Mouse (Mus musculus): ENCODE data around the gene Fam222a. TPM values are rescaled to one million over a fixed set of nuclear protein-coding genes. Genes with fewer than 3 reads are reported as not detected.
A peak's percentile ranks its signal among the peaks of the same experiment; 100 is the strongest.

Gene Fam222a
- total RNA-seq, 2 experiments from 2014 or later: 0.49 to 0.96 TPM

DNA sequence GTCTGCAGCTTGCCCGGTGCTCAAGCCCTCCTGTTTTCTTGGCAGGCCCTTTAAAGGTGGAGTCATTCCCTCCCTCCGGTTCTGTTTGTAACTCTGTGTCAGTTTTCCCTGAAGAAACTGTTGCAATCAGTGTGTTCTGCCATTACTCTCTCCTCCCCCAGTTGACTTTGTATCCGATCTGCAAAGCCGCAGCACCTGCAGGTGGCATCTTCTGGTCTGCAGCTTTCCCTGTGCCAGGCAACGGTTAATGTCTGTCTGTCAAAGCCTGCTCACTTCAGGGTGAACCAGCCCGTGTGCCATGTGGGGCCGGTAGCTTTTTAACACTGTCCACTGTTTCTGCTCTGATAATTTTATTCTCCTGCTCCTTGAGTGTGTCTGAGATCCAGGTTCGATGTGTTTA, 29.4 kb downstream of the Fam222a start:
- no peak for DNase-seq
- intact Hi-C loops (cut with DNase I; ENCODE audit: low total_unique reads): no loop called here

DNA sequence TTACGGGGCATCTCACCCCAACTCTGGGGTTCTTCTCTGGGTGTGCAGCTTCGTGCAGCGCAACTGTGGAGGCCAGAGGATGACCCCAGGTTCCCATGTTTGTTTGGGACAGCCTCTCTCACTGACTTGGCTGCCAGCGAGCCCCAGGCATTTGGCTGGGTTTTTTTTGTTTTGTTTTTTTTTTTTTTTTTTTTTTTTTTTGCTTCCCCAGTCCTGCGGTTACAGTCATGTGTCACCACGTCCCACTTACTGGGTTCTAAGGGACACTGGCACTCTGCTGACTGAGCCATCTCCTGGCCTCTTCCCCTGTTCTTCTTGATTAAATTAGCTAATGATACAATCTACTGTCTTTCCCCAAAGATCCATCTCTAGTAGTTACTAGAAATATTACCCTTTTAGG, 29.8 kb downstream of the Fam222a start:
- no peak for DNase-seq
- intact Hi-C loops (cut with DNase I; ENCODE audit: low total_unique reads): no loop called here

DNA sequence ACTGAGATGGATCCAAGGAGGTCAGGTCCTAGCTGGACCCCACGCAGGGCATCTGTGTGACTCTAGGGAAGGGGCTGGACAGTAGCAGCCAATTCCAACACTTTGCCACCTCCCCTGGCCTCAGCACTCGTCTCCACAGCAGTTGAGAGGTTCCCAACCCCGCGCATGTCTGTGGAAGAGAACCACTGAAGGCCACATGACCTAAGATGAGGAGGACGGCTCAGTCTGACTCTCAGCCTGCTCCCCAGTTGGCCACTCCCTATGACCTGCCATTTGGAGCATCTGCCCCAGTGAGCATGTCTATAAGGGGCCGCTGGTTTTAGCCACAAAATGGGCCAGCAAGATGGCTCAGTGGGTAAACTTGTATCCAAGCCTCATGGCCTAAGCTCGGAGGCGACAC, 34.2 kb downstream of the Fam222a start:
- DNase-seq: no peak
- intact Hi-C loops (cut with DNase I; ENCODE audit: low total_unique reads): no loop called here

DNA sequence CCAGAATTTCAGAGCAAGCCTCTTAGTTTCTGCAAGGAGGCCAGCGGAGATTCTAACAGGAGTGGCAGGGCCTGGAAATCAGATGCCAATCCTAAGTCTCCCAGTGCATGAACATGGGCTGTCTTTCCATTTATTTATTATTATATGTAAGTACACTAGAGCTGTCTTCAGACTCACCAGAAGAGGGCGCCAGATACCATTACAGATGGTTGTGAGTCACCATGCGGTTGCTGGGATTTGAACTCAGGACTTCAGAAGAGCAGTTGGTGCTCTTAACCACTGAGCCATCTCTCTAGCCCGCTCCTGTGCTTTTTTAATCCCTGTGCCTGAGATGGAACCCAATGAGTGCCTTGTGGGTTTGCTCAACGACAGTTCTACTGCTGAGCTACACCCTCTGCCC, 36.2 kb downstream of the Fam222a start:
- DNase-seq: no peak
- intact Hi-C loops (cut with DNase I; ENCODE audit: low total_unique reads): no loop called here

DNA sequence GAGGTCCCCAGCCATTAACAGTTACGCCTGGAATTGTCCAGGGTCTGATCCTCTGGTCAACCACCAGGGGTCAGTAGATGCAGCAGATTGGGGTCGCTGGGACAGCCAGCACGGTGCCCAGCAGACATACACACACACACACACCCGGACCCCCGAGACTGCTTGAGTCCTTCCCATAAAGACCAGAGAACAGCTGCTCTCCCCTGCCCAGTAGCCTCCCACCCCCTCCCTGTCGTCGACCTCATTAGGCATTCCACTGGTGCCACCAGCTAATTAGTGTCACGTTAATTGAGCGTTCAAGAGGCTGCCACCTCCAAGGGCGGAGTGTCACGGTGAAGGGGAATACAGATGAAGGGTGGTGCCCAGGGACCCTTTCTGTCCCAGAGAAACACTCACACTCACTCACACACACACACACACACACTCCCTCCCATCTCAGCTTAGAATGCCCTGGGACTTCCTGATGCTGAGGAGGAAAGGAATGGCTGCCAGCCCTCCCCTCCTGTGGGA, 37.0 kb downstream of the Fam222a start:
- DNase-seq: no peak
- intact Hi-C loops (cut with DNase I; ENCODE audit: low total_unique reads): no loop called here

DNA sequence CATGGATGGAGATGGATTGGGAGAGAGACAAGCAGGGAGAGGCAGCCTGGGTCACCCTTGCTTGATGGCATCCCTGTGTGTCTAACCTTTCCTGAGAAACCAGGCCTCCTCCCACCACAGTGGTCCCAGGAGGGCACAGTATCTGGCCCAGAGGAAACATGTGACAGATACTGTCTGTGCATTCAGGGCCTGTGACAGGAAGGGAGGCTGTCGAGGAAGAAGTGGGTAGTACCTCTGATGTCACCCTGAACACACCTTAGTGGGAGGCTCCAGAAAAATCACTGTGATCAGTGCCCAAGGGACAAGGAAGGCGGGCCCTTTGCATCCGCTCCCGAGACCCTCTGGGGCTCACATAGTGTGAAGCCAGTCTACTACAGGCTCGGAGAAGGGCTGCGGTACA, 38.2 kb downstream of the Fam222a start:
- intact Hi-C loops (cut with DNase I; ENCODE audit: low total_unique reads): no loop called here
- DNase-seq: no peak

DNA sequence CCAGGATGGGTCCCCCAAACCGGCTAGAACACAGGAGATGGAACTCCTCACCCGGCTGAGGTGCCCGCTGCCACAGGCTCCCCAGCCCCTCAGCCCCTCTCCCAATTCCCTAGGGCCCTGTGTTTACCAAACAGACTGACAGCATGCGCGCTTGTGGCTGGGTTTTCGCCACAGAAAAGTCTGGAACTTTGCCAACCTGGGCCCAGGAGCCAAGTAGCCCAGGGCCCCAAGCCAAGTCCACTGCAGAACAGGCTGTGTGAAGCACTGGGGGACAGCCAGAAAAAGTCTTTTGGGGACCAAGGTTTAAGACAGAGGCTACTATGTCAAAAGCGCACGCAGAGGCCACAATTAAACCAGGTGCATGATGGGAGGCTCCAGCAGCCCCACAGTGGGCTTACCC, 39.8 kb downstream of the Fam222a start:
- peak; percentile 58 for DNase-seq
- intact Hi-C loops (cut with DNase I; ENCODE audit: low total_unique reads): no loop called here

DNA sequence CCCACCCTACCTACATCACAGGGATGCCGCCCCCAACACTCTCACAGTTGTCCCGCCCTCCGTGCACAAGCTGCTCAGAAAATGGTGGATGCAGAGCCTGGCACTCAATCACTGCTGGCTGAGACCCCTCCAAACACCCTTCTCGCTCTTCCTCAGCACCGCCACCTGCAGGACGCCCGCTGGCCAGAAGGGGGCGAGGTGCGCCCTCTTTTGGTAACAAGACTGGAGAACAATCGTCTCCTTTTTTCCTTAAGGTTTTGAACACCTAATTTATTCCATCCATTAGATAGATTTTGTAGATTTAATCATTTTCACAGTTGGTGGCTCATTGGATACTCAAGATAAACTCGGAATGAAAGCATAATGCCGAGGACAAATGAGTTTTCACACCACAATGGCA, 40.7 kb downstream of the Fam222a start:
- peak; percentile 73 for DNase-seq
- intact Hi-C loops (cut with DNase I; ENCODE audit: low total_unique reads): no loop called here

DNA sequence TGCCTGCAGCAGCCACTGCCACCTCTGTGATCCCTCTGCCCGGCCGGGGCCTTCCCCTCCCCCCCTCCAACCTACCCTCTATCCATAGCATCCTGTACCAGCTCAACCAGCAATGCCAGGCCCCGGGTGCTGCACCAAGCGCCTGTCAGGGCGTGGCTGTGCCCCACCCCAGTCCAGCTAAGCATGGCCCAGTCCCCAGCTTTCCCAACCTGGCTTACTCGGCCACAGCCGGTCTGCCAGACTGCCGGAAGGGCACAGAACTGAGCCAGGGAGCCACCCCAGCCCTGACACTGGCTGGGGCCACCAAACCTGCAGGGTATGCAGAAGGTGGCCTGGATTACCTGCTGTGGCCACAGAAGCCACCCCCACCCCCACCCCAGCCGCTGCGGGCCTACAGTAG, 43.4 kb downstream of the Fam222a start:
- intact Hi-C loops (cut with DNase I; ENCODE audit: low total_unique reads): no loop called here

DNA sequence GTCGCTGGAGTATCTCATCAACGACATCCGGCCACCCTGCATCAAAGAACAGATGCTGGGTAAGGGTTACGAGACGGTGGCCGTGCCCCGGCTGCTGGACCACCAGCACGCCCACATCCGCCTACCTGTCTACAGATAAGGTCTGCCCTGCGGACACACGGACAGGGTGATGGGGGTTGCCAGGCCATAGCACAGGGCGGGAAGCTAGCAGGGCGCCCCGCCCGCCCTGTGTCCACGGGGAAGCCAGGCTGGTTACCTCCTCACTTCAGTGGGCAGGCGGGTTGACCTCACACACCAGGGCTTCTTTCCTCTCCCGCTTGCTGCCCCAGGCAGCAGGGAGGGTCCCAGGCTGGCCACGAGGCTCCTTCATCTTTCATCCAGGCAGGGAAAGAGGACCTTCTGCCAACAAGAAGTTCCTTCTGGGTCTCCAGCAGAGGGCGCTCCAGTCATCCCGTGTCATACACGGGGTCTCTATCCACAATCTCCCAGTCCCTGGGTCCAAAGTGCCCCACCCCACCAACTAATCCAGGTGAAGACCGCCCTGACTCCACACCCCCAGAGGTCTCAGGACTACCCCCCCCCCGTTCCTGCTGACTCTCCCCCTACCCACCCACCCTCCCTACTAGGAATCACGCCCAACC, 44.3 kb downstream of the Fam222a start:
- intact Hi-C loops (cut with DNase I; ENCODE audit: low total_unique reads): no loop called here
- peak; percentile 40 for DNase-seq

More for the DNA sequence above, 43.4 kb downstream of the Fam222a start:
- no peak for DNase-seq

DNA sequence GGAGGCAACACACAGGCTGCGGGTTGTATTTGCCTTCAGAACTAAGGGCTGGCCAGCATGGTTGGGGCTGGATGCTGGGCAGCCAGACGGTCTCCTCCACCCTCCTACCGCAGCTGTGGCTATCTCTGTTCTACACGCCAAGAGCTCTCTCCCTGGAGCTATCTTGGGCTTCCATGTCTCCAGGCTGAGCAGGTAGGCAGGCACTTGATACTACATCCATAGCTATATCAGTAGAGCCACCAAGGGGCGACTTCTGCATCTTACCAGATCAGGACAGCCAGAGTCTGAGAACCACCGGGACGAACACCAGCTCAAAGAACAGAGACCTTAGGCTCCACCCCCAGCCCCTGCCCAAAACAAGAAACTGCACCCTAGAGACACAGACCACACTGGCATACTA, 47.0 kb downstream of the Fam222a start:
- no peak for DNase-seq
- intact Hi-C loops (cut with DNase I; ENCODE audit: low total_unique reads): loop anchor here (5.0 kb wide), 1 partner anchor 153 kb away; no protein-coding TSS in a partner anchor

DNA sequence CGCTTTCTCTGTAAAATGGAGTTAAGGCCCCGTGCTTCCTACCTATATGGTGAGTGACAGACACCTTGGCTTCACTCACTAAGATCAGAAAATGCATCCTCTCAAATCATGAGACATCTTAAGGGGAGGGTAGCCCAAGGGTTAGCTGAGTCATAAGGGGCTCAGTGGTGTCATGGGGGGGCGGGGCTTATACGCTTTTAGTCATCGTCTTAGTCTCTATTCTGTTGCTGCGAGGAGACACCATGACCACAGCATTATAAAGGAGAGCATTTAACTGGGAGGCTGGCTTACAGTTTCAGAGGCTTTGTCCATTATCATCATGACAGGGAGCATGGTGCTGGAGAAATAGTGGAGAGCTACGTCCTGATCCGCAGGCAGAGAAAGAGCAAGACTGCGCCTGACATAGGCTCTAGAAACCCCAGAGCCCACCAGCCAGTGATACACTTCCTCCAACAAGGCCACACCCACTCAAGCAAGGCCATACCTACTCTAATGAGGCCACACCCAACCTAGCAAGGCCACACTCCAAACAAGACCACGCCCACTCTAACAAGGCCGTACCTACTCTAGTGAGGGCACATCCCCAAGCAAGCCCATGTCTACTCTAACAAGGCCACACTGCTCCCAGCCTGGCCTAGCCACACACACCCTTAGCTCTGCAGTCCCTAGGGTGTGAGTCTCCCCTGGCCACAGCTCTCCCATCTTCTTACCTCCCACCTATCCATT, 48.7 kb downstream of the Fam222a start:
- intact Hi-C loops (cut with DNase I; ENCODE audit: low total_unique reads): loop anchor here (5.0 kb wide), 1 partner anchor 154 kb away; no protein-coding TSS in a partner anchor
- DNase-seq: no peak

DNA sequence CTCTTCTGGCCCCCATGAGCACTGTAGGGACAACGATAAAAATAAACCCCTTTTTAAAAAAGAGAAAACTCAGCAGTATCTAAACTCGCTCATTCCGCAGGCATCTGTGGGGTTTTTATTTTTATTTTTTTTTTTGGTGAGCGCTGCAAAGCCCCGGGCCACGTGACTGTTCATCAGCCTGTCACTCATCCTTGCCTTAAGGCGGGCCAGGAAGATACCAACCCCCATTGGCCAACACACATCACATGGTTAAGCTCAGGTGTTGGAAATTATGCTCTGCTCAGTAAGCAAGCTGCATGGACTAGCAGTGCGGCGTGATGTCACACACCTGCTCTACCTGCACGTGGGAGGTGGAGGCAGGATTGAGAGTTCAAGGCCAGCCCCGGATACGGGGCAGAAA, 50.0 kb downstream of the Fam222a start:
- no peak for DNase-seq
- intact Hi-C loops (cut with DNase I; ENCODE audit: low total_unique reads): loop anchor here (5.0 kb wide), 1 partner anchor 156 kb away; no protein-coding TSS in a partner anchor

DNA sequence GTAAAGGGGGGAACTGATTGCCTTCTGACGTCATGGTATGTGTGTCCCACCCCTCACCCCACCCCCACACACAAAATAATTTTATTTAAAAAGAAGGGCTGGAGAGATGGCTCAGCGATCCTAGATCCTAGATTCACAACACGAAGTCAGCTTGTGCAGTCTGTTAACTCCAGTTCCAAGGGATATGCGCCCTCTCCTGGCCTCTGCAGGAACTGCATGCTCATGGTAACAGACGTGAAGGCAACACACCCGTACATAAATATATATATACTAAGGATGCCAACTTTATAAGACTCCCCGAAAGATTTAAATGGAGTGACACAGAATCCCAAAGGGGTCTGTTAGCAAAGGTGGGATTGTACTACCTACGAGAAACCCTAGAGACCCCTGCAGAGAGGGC, 51.0 kb downstream of the Fam222a start:
- DNase-seq: peak; percentile 50
- intact Hi-C loops (cut with DNase I; ENCODE audit: low total_unique reads): loop anchor here (5.0 kb wide), 1 partner anchor 157 kb away; no protein-coding TSS in a partner anchor

DNA sequence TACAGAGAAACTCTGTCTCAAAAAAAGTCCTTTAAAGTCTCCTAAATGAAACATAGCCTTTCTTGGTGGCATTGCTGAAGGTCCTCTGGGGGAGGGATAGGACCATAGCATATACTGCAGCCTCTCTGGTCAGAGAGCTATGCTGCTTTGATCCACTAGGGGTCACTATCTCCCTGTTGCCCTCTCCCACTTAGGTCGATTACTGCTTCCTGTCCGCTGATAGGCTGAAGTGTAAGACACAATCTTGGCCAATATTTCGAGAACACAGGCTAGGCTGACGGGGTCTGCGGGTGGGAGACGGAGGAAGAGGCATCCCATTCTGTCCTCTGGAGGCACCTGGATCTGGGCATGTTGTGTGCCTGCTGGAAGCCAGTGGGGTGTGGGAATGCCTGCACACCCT, 52.5 kb downstream of the Fam222a start:
- intact Hi-C loops (cut with DNase I; ENCODE audit: low total_unique reads): no loop called here
- no peak for DNase-seq

DNA sequence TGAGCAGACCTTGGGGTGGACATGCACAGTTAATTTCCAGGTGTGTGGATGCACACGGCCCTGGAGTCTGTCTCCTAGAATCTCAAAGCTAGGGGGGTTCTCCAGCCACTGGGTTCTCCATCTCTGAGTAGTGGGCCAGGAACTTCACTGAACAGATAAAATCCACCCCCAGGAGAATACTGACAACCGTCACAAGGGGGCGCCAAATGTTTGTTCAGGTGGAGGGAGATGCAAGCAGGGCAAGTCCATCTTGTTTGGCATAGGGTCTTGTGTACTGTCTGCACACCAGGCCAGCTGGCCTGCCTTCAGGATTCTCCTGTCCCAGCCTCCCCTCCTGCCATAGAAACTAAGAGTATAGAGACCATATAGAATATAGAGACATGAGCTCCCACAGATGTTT, 57.8 kb downstream of the Fam222a start:
- intact Hi-C loops (cut with DNase I; ENCODE audit: low total_unique reads): no loop called here
- peak; percentile 57 for DNase-seq

DNA sequence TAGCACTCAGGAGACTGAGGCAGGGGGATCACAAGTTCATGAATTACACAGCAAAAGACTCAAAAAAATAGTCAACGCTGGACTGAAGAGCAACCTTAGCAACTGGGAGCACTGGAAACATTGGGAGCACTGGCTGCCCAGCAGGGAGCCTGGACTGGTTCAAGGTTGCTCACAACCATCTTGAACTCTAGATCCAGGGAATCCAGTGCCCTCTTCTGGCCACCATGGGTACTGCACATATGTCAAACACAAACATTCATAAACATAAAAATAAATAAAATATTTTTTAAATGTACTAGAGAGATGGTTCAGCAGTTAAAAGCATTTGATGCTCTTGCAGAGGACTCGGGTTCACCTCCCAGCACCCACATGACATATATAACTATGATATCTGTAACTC, 63.5 kb downstream of the Fam222a start:
- intact Hi-C loops (cut with DNase I; ENCODE audit: low total_unique reads): no loop called here
- no peak for DNase-seq

DNA sequence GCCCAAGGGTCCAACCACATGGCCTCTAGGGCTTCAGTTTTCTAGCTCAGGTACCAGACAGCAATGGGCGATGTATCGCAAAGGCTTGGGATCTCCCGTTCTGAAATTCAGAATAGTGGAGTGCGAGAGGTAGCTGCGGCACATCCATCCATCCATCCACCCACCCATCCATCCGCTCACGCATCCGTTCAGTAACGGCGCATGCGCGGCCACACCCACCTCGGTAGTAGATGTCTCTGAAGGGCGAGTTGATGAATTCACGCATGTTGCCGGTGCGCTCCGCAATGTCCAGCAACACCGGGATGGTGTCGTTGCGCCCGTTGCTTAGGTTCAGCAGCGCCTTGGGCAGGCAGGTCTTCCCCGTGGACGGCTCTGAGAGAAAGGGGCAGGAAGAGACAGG, 68.3 kb downstream of the Fam222a start:
- DNase-seq: no peak
- intact Hi-C loops (cut with DNase I; ENCODE audit: low total_unique reads): no loop called here

DNA sequence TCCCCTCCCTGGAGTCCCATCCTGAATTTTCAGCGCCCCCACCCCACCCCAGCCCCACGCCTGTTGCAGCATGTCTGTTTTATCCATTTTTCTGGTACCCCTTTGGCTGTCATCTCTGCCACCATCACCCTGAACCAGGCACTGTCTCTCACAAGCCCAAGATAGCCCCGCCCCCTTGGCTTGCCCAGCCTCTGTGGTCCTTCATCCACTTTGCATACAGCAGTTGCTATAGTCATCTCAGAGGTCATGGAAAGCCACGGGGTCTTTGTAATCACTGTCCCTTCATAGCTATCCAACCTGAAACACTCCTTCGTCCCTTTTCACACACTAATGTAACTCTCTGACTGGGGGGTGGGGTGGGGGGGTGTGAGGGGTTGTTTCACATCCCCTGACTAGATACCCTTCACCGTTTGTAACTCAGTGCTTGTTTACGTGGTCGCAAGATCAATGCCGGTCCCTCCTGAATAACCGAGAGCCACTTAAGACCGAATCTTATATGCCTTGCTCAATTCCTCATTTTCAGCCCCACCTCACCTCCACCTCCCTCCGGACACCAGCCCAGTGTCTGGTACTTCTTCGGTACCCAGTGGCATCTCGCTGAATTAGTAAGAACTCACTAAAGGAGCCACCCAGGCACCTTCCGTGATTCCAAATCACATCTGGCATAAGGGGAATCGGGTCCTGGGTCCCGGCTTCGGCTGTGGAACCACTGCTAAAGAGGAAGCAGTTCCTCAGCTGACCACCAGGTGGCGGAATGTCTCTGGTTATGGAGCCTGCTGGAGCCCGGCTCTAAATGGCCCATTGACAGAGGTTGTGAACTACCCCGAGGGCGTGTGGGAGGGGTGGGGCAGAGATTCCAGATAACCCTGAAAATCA, 71.2 kb downstream of the Fam222a start:
- intact Hi-C loops (cut with DNase I; ENCODE audit: low total_unique reads): loop anchor here (2.0 kb wide), 1 partner anchor 28 kb away; no protein-coding TSS in a partner anchor
- DNase-seq: peak; percentile 87

DNA sequence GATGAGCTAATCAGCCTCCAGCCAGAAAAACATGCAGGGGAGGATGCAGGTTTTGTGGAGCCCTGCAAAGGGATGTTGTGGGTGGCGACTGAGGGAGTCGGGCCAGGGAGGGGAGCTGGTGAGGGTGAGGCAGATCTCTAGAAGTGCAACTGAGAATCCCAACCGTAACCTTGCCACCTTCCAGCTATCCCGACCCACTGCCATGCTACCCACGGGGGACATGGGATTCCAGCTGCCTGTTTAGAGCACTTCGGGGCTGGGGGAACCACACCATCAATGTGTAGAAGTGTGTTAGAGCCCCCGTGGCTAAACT, 71.8 kb downstream of the Fam222a start:
- intact Hi-C loops (cut with DNase I; ENCODE audit: low total_unique reads): loop anchor here (2.0 kb wide), 1 partner anchor 27 kb away; no protein-coding TSS in a partner anchor
- no peak for DNase-seq

Data from gastrocnemius, postnatal 14 days (tissue).